Mouse (Mus musculus) CH12.LX (cell line): ENCODE results near the gene Duoxa1.

Experiments
- ELF1 ChIP-seq: IDR thresholded peaks from 2 replicates; pipeline ENCODE4 v1.6.1; 2014; ENCODE audit warnings: low read depth, mild to moderate bottlenecking, inconsistent platforms, low read length, improper control_type of control experiment
- EP300 ChIP-seq: IDR thresholded peaks from 2 replicates; pipeline ENCODE4 v1.6.1; 2011; ENCODE audit warnings: low read length, improper control_type of control experiment
- MAX ChIP-seq: IDR thresholded peaks from 2 replicates; pipeline ENCODE4 v1.6.1; 2011; ENCODE audit warnings: low read length, improper control_type of control experiment
- MXI1 ChIP-seq: IDR thresholded peaks from 2 replicates; pipeline ENCODE4 v1.6.1; 2011; ENCODE audit warnings: mild to moderate bottlenecking, low read depth, low read length, improper control_type of control experiment
- POLR2A ChIP-seq: IDR thresholded peaks from 2 replicates; pipeline ENCODE4 v1.6.1; 2011; ENCODE audit warnings: low read depth, mild to moderate bottlenecking, improper control_type of control experiment, low read length
- POLR2AphosphoS2 ChIP-seq: IDR thresholded peaks from 2 replicates; pipeline ENCODE4 v1.6.1; 2011; ENCODE audit warnings: low read depth, low read length, improper control_type of control experiment

DNA sequence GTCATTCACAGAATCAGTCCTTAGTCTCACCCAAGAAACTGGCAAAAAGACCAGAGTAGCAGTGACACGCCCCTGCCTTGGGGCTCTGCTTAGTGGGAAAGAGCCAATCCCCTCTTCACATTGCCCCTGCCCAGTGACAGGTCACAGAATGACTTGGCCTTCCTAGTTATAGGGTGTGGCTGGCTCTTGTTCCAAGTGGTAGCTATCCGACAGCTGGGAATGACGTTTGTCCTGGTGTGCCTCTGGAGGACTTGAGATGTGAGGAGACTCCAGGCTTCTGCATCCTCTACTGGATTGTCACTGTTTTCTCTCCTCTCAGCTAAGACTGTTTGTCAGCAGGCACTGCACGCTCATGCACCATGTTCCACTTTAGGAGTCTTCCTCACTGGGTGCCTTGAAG, 3.9 kb upstream of the Duoxa1 start:
- TF ChIP-seq MAX (no peak), MXI1 (no peak), EP300 (no peak), POLR2A (no peak), ELF1 (no peak), POLR2AphosphoS2 (no peak)
